Mouse (Mus musculus): ENCODE results near the gene Fars2. TPM values are rescaled to one million over a fixed set of nuclear protein-coding genes. Genes with fewer than 3 reads are reported as not detected.

Fars2 gene
- total RNA-seq, 2 experiments from 2014 or later = 87.9 to 92.2 TPM

- DNase-seq (ENCODE audit: low spot score in 2 of 2) = no peak
Observed at GRCm38 (mm10) chr13:36284097-36284496, 166.9 kb downstream of the Fars2 start.

- DNase-seq (ENCODE audit: low spot score in 2 of 2) = no peak
Observed at GRCm38 (mm10) chr13:36285235-36285634, 168.0 kb downstream of the Fars2 start.

- DNase-seq (ENCODE audit: low spot score in 2 of 2) = no peak
Observed at GRCm38 (mm10) chr13:36293511-36293910, 176.3 kb downstream of the Fars2 start.

- no peak for DNase-seq (ENCODE audit: low spot score in 2 of 2)
Observed at GRCm38 (mm10) chr13:36294503-36294902, 177.3 kb downstream of the Fars2 start.

- DNase-seq (ENCODE audit: low spot score in 2 of 2) = peak; percentile 18 to 34
Observed at GRCm38 (mm10) chr13:36295848-36296247, 178.6 kb downstream of the Fars2 start.

- DNase-seq (ENCODE audit: low spot score in 2 of 2) = no peak
Observed at GRCm38 (mm10) chr13:36296574-36296973, 179.4 kb downstream of the Fars2 start.

- no peak for DNase-seq (ENCODE audit: low spot score in 2 of 2)
Observed at GRCm38 (mm10) chr13:36297950-36298781, 181.0 kb downstream of the Fars2 start.

GRCm38 (mm10) chr13:36298782-36299031 is 181.5 kb downstream of the Fars2 start:
- no peak for DNase-seq (ENCODE audit: low spot score in 2 of 2)

GRCm38 (mm10) chr13:36302770-36303169 is 185.6 kb downstream of the Fars2 start:
- DNase-seq (ENCODE audit: low spot score in 2 of 2) = no peak

- no peak for DNase-seq (ENCODE audit: low spot score in 2 of 2)
Observed at GRCm38 (mm10) chr13:36305306-36305705, 188.1 kb downstream of the Fars2 start.

GRCm38 (mm10) chr13:36307386-36307785 is 190.2 kb downstream of the Fars2 start:
- no peak for DNase-seq (ENCODE audit: low spot score in 2 of 2)

- DNase-seq (ENCODE audit: low spot score in 2 of 2) = no peak
Observed at GRCm38 (mm10) chr13:36309160-36309559, 191.9 kb downstream of the Fars2 start.

GRCm38 (mm10) chr13:36314218-36314617 is 197.0 kb downstream of the Fars2 start:
- no peak for DNase-seq (ENCODE audit: low spot score in 2 of 2)

GRCm38 (mm10) chr13:36314860-36315800 is 197.9 kb downstream of the Fars2 start:
- DNase-seq (ENCODE audit: low spot score in 2 of 2) = no peak

GRCm38 (mm10) chr13:36317824-36318223 is 200.6 kb downstream of the Fars2 start:
- no peak for DNase-seq (ENCODE audit: low spot score in 2 of 2)

GRCm38 (mm10) chr13:36324624-36325023 is 207.4 kb downstream of the Fars2 start:
- DNase-seq (ENCODE audit: low spot score in 2 of 2) = no peak

- DNase-seq (ENCODE audit: low spot score in 2 of 2) = no peak
Observed at GRCm38 (mm10) chr13:36326539-36326938, 209.3 kb downstream of the Fars2 start.

GRCm38 (mm10) chr13:36329871-36330270 is 212.7 kb downstream of the Fars2 start:
- DNase-seq (ENCODE audit: low spot score in 2 of 2) = no peak

- no peak for DNase-seq (ENCODE audit: low spot score in 2 of 2)
Observed at GRCm38 (mm10) chr13:36330542-36330941, 213.3 kb downstream of the Fars2 start.

GRCm38 (mm10) chr13:36334748-36335147 is 217.5 kb downstream of the Fars2 start:
- DNase-seq (ENCODE audit: low spot score in 2 of 2) = no peak

GRCm38 (mm10) chr13:36351529-36351928 is 234.3 kb downstream of the Fars2 start:
- DNase-seq (ENCODE audit: low spot score in 2 of 2) = no peak

GRCm38 (mm10) chr13:36357469-36357868 is 240.3 kb downstream of the Fars2 start:
- DNase-seq (ENCODE audit: low spot score in 2 of 2) = no peak
